Mouse (Mus musculus) heart, postnatal 10 days (tissue): Measurements from ENCODE around the gene Acsf2. TPM values are rescaled to one million over a fixed set of nuclear protein-coding genes. Genes with fewer than 3 reads are reported as not detected.

ENCODE experiments used
- total RNA-seq, 2 experiments: library from RNA; stranded (reverse); gene quantifications; 2 replicates each; pipeline ENCODE4 v1.2.3; 2021

The Acsf2 gene
- total RNA-seq, 2 experiments from 2014 or later = 44.5 to 49.6 TPM

Other genes starting within 250 kb of the Acsf2 start
- gene Abcc3, start 208.9 kb downstream of the Acsf2 start, total RNA-seq = 1 to 10 TPM; 2.8 TPM
- gene Cacna1g, start 127.7 kb downstream of the Acsf2 start, total RNA-seq = 10 to 100 TPM; 33.4 to 41.3 TPM
- gene Spata20, start 115.7 kb downstream of the Acsf2 start, total RNA-seq = 1 to 10 TPM in 1 of 2 experiments, under 1 TPM in 1; 0.31 to 1.2 TPM
- gene Epn3, start 101.9 kb downstream of the Acsf2 start, total RNA-seq = 10 to 100 TPM; 26.5 to 26.7 TPM
- 1 to 10 TPM; 3.9 to 4.9 TPM for gene Mycbpap, start 80.1 kb downstream of the Acsf2 start, total RNA-seq
- gene Rsad1, start 52.6 kb downstream of the Acsf2 start, total RNA-seq = 10 to 100 TPM in 1 of 2 experiments, 1 to 10 TPM in 1; 9.8 to 10.2 TPM
- under 1 TPM; 0.74 TPM for gene Chad, start 36.8 kb downstream of the Acsf2 start, total RNA-seq
- 10 to 100 TPM; 60.0 to 63.3 TPM for gene Lrrc59, start 27.9 kb upstream of the Acsf2 start, total RNA-seq
- gene Mrpl27, start 51.9 kb upstream of the Acsf2 start, total RNA-seq = 10 to 100 TPM; 76.6 to 77.1 TPM
- gene Eme1, start 52.1 kb upstream of the Acsf2 start, total RNA-seq = 1 to 10 TPM; 1.7 to 1.8 TPM
- gene Xylt2, start 75.6 kb upstream of the Acsf2 start, total RNA-seq = 10 to 100 TPM; 17.1 to 18.6 TPM
- gene Gm11541, start 102.6 kb upstream of the Acsf2 start, total RNA-seq = not detected
- 1 to 10 TPM; 1.1 to 1.4 TPM for gene Cdc34b, start 139.9 kb upstream of the Acsf2 start, total RNA-seq
- not detected for gene Tmem92, start 180.8 kb upstream of the Acsf2 start, total RNA-seq